Mouse (Mus musculus) B cell, adult 2 months (primary cell): ENCODE measurements around the gene Gm11985.
A peak's percentile ranks its signal among the peaks of the same experiment; 100 is the strongest.

ENCODE experiments used
- DNase-seq, 2 experiments: peaks; one replicate each; pipeline ENCODE4 v3.0.0; 2022

Gene Gm11985

DNA sequence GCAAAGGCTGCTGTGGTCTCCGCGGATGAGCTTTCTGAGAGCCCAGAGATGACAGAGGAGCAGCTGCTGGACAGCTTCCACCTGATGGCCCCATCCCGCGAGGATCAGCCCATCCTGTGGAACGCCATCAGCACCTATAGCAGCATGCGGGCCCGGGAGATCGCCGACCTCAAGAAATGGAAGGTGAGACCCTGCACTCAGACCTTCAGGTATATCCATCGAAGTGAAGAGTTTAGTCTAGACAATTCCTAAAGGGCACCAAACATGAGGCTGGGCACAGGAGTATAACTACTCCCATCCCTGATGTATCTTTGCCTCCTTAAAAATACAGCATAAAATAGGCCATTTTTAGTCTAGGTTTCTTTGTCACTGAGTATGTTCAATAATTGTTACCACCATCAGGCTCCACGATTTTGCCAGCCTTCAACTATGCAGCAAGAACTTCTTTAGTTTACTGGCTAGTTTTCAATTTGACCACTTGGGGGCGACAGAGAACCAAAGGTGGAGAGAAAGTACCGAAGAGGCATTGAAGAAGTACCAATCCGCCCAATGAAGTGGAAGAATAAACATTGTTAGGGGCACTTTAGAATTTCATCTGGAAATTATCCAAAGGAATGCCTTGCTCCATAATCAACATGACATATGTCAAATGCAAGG is 11.5 kb upstream of the Gm11985 start:
- peak; percentile 7 to 15 for DNase-seq

DNA sequence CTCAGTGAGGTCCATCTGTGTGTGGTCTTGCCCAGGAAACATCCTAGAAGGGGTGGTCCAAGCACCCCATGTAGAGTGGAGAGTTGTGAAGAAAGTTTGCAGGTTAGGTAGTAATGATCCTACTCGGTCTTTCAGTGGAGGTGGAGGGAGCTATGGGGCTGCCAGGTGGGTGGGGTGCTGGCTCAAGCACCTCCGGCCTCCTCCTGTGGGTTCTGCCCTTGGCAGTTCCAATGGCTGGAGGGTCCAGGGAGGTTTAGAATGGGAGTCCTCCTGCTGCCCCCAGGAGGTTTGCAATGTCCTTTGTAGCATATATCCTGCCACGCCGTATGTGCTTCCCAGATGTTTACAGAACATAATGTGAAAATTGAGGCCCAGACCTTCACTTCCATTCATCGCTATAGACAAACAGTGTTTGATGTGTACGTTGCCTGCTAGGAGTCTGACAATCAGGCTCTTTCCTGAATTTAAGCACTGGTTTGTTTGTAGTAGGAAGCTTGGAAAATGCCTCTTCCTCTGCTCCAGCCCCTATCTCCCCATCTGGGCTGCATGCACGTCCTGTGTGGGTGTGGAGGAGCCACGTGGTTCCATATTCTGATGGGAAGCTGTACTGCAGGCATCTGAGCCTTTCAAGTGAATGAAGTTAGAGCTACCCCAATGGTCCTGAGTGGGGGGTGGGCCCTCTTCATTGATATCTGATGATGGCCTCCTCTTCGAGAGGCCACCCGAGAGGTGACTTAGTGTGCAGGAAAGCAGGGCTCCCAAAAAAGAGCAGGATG is 10.3 kb upstream of the Gm11985 start:
- DNase-seq: no peak

DNA sequence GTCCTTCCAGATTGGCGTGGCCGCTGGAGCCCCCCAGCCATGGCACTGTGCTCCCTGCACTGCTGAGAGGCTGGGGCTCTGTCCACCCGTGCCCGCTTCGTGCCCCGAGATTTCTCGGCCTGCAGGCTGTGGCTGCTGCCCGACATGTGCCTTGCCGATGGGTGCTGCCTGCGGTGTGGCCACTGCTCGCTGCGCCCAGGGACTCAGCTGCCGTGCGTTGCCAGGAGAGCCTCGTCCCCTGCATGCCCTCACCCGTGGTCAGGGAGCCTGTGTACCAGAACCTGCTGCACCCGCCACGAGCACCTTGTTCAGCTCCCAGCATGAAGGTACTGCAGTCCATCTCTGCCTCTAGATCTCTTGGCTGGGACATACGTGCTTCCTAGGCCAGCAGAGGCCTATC is 9.6 kb upstream of the Gm11985 start:
- DNase-seq: no peak

DNA sequence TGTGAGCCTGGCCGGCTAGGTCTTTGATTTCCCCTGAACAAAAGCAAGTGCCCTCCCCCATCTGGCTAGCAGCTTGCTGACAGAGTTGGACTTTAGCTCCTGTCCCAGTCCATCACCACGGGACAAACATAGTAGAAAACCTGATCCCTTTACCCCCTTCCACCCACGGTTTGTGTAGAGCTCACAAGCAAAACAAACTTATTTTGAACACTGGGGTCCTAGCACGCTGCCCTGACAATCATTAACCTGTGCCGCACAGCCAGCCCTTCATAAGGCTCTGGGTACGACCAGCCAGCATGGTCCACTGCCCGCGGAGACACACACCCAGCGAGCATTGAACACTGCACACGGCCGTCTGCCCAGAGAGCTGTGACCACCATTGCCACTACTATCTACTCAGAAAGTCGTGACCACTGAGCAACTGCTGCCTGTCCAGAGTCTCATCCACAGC is 9.1 kb upstream of the Gm11985 start, which contains the start of gene Igfbp1:
Gene Igfbp1 (plus strand): TSS at position 292 of the 451 bp plus-strand sequence.
- DNase-seq: no peak

DNA sequence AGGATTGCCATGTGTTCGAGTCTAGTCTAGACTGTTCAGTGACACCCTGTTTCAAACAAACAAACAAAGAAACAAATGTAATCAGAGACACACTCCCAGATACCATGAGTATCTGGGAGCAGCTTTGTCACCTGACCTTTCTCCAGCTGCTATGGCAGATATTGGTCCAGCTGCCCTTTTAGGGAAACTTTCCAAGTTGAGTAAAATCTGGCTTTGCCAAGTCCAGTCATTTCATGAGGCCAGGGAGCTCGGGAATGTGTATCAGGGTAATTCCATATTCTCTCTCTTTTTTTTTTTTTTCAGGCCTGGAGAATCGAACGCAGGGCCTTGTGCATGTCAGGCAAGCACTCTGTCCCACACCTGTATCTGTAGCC is 6.9 kb upstream of the Gm11985 start:
- no peak for DNase-seq

DNA sequence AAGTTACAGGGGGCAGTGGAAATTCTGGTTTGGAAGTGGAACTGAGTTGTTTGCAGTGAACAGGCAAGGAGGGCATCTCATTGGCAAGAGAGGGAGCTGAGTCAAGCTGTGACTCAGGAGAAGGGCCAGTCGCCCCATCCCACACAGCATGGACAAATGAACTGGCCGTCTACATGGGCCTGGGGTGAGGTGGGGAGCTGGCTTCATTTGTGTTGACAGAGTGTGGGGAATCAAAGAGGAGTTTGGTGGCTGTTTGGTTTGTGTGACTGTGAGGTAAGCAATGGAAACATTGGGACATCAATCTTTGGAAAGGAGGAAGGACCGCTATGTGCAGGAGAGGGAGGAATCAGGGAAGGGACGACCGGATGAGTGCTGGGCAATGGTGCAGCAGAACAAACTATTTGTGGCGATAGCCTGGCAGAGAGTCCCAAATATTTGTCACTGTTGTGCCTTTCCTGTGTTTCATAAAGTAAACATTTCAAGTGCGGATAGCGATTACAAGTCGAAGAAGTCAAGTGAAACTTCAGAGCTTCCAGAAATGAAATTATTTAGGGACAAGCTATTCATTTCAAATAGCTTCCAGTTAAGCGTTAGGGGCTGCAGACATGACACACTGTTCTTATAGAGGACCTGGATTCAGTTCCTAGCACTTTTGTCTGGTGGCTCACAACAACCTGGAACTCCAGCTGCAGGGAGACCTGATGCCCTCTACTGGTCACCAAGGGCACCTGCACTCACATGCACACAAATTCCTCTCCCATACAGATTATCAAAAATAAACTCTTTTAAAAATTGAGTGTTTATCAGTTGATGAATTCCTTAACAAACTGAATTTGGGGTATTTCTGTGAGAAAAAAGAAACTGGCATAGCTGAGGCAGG is 6.3 kb upstream of the Gm11985 start:
- DNase-seq: no peak

DNA sequence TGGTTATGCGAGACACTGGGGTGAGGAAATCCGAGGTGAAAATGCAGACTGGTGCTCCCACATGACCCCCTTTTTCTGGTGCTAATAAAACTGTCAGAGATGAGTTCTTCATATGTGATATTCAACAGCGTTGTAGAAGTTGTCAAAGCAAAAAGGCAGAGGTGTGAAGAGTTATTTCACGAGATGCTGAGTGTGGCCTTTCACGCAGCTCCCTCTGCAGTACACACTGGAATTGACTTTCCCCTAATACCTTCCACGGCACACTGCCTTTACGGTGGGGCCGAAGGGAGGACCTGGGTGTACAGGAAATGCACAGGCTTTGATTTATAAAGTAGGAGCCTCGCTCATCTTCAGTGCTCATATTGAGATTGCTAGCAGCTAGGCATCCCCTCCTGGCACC is 4.8 kb upstream of the Gm11985 start:
- no peak for DNase-seq

DNA sequence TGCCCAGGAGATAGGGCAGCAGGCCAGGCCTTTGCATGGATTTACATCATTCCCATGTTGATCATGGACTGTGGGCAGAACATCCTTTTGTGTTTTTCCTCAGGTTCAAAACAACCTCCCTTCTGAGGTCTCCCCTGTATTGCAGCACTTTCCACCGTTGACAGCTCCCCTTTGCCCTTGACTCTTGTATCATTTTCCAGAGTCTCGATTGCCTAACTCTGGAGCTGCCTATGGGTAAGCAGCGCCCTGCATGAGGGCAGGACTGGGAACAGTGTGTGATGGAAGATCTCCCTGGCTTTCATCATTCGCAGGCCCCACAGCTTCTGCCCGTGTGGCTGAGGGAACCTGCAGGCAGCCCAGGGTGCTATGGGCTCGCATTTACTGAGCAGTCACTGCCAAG is 4.3 kb upstream of the Gm11985 start:
- no peak for DNase-seq

DNA sequence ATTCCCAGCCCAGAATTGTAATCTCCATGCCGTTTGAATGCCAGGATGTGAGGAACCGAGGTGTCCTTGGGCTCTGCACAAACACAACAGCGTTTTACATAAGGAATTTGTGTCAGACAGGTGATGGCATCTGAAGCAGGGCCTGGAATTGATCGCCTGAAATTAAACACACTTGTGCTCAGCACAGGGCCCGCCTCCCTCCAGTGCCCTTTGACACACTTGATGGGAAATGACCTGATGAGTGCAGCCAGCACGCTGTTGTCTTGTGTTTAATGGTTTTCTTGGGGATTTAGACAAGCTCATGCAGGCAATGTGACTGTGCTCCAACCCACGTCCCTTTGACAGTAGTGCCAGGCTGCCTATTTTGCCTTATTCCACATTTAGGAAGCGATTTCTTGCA is 897 bp downstream of the Gm11985 start:
- no peak for DNase-seq

DNA sequence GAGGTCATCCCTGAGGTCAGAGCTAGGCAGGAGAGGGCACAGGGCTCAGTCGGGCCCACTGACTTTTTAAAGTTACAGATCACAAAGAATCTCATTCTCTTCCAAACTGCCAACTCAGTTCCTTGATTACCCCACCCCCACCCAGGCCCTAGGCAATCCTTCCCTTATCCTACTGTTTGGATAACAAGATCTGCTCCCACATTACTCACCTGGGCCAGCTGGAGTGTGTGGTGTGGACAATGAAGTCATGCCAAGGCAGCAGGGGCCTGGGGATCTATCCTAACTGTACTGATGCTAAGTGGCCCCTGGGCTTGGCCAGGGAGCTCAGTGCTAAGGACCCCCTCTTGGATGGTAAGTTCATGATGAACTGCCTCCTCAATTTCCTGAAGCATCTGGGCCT is 3.9 kb downstream of the Gm11985 start:
- no peak for DNase-seq

DNA sequence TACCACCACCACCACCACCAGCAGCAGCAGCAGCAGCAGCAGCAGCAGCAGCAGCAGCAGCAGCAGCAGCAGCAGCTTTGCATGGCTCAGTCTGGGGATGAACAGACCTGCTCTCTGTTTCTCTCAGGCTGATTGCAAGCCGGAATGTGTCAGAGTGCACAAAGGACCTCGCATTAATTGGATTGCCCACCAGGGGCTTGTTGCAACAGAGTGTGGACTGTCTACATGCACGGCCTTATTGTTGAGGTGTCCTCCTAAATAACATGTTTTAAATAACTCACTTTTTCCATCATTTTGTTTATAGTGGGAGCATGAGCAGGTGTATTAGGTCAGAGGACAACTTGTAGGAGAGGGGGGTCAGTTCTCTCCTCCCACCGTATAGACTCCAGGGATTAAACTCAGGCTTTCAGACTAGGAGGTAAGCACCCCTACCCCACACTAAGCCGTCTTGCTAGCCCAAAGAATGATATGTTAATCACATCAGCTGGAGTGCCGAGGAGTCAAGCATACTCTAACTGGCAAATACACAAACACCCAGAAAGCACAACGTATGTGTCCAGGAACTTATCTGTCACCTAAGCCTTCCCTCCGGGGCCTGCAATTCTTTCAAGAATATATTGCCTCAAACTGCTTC is 5.8 kb downstream of the Gm11985 start:
- no peak for DNase-seq

DNA sequence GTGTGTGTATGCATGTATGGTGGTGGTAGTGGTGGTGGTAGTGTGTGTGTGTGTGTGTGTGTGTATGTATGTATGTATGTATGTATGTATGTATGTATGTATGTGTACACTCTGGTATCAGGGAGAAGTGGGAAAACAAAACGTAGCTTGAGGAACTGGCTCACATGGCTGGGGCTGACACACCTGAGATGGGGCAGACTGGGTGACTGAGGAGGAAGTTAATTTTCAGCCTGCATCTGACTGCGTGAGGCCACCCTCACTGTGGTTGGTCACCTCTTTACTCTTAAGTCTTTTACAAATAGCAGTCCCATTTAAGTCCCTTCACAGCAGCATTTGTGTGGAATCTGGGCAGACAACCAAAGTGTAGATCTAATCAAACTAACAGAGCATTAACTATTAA is 9.1 kb downstream of the Gm11985 start:
- DNase-seq: no peak

DNA sequence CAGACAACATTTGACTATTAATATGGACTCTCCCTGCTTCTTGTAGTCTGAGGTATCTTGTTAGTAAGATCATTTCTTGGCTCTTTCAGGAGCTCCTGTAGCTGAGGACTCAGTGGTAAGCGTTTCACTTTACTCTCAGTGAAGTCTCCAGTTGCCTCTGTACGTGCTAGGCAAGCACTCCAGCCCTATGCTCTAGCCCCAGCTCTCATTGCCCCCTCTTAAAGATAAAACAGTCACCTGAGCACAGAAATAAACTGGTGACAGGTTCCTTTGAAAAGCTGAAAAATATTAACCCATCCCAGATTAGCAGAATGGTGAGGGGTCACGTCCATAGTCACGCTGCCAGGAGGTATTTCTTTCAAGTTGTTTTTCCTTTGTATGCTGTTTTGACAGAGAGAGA is 9.6 kb downstream of the Gm11985 start:
- no peak for DNase-seq

DNA sequence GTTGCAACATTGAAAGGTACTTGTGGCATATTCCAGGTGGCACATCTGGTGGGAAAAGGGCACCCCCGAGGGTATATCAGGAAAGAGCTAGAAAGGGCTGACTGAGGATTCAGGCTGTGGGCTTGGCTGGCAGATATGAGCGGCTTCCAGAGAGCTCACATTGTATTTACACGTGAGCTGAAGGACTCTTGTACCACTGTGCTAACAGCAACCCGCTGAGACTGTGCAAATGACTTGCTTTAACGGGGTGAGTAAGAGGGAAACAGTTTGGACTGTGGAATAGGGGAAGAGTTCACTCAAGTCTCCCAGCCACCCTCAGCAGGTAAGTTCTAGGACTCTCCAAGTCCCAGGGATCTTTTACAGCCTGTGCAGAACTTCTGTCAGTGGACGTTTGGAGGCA is 14.7 kb downstream of the Gm11985 start:
- no peak for DNase-seq

DNA sequence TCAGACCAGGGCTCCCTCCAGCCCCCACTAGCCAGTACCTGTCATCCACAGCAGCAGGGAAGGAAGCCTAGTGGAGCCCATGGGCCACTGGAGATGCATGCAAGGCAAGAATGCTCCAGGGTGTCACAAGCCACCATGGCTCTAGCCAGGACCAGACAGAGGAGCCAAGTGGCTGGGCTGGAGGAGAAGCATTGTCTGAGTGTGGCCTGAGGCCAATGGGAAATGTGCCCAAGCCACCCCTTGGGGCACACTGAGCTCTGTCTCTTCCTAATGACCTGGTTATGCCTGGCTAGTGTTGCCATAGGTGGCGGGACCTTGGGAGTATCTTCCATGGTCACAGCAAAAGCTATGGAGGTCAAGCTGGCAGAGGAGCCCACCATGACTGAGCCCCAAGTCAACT is 18.7 kb downstream of the Gm11985 start:
- DNase-seq: no peak

DNA sequence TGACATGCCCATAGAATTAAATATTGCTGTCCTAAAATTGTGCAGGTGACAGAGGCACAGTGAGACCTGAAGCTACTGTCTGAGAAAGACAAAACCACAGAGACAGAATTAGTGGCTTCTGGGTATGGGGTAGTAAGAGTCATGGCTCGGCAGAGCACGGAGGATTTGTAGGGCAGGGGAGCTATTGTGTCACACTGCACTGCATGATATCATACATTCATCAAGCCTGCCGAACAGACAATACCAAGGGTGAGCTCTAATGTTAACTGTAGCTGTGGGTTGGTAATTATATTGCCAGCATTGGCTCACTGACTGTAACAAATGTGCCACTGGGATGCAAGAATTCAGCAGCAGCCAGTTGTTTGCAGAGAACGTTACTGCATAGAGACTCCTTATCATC is 24.0 kb downstream of the Gm11985 start:
- DNase-seq: no peak

DNA sequence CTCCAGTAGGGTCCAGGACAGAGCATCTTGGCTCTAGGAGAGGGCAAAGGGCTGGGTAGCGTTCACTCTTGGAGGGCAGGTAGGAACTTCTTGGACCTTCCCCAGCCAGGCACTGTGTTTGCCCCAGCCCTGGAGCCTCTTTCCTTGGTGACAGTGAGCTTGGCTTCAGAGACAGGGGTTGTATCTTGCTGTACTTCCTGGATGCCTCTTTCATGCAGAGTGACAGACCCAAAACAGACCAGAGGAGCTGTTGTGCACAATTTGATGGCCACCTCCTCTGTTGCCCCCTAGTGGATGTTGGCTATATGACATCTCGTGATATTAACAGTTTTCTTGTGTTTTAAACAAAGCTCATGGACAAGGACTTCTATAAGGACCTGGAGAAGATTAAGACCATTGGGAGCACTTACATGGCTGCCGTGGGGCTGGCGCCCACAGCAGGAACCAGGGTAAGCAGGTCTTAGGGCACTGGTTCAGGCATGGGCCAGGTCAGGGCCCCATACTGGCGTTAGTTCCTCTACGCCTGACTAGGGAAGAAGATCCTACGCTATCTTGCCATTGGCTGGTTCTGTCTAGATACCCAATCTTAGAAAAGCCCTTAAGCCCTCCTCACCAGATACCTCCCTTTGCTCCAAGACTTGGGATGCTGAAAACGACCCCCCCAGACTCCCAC is 26.7 kb downstream of the Gm11985 start:
- no peak for DNase-seq

DNA sequence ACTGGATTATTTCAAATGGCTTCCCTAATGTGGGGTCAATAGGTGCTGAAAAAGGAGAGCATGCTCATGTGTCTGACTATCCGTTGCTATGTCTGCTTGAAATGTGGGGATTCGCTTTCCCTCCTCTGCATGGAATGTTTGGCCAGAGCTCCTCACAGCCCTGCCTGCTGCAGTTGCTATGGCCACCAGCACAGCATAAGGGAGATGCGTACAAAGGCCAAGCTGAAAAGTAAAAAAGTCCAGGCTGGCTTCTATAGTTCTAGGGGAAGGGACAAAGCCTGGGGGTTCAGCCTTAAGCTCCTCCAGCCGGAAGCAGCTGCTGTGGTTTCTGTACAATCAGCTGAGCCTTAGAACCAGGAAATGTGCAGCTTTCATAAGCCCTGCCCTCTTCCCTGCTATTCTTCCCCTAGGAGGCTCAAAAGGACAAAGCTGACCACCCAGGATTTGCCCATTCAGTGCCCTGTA is 27.7 kb downstream of the Gm11985 start:
- DNase-seq: no peak

DNA sequence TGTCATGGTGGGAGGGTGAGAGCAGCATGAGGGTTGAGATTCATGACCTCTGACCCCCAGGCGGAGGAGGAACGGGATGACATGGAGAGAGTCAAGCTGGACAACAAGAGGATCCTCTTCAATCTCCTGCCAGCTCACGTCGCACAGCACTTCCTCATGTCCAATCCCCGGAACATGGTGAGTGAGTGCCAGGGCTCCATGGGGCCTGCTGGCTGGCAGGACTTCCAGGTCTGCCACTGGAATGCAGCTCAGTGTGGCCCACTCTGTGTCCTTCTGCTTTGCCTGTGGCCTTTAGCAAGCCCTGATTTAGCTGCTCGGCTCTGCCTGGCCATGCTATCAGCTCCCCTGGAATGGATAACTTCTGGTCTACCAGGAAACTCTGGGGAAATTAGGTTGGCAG is 28.2 kb downstream of the Gm11985 start:
- no peak for DNase-seq

DNA sequence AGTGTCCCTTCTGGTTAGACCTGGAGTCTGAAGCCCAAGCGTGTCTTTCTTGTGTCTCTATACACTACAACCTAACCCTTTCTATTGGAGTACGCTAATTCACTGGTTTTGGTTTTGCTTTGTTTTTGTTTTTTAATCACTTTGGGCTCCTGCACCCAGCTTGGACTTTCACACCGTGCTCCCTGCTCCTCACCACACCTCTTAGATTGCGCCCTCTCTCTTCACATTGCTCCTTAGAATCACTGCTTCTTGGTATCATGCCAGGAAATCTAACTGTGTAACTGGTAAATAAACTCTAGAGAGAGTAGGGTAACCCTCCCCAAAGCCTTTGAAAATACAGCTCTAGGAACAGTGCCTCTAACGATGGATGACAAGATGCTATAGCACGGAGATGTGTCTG is 30.2 kb downstream of the Gm11985 start:
- DNase-seq: no peak

DNA sequence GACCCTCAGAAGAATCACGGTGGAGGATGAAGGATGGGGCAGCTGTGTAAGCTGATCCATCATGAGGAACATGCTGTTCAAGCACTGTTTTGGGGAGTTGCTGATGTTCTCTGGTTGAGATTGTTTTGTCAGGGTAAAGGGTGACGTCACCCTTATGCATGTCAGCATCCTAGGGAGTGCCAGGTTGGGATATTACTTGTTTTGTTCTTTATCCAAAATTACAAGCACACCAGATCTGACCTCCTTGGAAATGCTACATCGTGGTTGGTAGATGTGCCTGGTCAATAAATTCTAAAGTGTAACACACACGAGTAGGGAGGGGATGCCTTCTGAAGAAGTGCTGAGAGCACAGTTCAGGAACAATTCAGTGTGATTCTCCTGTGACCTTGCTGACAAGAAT is 31.9 kb downstream of the Gm11985 start:
- DNase-seq: no peak

DNA sequence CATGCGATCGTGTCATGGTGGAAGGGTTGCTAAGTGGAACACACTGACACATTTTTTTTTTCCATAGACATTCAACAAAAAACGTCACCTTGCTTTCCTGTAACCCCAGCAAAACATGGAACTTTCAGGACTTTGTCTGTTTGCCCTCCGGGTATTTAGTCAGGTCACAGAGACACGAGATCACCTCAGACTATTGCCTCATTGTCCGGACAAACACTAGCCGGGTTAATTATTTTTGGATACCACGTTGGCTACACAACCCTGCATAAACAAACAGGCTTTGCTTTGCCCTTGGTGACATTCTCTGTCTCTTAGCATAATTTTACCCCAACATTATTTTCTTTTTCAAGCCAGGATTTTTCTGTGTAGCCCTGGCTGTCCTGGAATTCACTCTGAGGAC is 35.3 kb downstream of the Gm11985 start:
- DNase-seq: no peak

DNA sequence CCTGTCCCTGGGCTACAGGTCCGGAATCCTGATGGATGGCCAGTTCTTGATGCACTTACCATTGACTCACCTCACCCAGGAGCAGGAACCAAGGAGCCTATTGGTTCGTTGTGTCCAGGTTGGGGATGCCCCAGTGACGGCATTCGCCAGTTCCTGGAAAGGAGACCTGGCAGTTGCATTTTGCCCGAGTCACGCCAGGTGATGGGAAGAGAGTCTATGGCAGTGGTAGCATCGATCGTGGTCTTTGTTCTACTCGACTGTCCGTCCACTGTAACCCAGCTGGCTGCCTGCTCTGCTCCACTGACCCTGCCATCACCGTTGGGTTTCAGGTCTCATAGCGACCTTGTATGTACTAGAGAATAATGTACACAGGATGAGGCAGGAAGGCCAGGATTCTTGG is 36.0 kb downstream of the Gm11985 start:
- no peak for DNase-seq
